ENCODE assay signal across 11 mouse cellular contexts in the genomic region with DNA sequence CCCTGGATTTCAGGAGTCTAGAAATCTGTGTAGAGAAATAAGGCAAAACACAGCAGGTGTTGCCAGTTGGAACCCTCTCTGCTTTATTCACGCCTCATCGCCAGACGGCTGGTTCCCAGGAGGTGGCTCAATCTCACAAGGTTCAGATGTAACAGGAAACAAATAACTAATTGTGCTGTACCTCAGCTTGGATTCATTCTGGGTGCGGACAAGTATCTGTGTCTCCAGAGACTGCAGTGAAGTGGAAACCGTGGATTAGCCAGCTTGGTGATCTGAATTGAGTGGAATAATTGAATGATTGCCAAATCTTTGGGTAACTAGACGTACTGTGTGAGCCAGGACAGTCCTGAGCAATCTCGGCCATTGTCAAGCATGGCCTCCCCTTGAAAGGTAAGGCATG.
A peak's percentile ranks its signal among the peaks of the same experiment; 100 is the strongest.
DNase-seq lines count a peak whose midpoint lies in the region; ATAC-seq and TF ChIP-seq lines count a peak whose summit lies in the region.
"Had no signal": no experiment of that assay in that cellular context is flagged by ENCODE, and none has a peak within 500 bp of the region (broad histone marks: within the 10 kb centered on the region; RNA-seq: fewer than 3 reads in every experiment).

No protein-coding gene starts in this region.

- H3K27ac ChIP-seq in forebrain, embryonic 13.5 days: no peak overlapping the region; the same call in 1 of the 2 replicates
- H3K27ac ChIP-seq in forebrain, embryonic 11.5 days (ENCODE audit: low read depth, low read length): no peak overlapping the region
- no peak overlapping the region for H3K27ac ChIP-seq in hindbrain, postnatal 0 days
- no peak overlapping the region for H3K27ac ChIP-seq in heart, embryonic 11.5 days (ENCODE audit: low read depth, low read length)
- H3K27ac ChIP-seq: kidney, embryonic 15.5 days; limb, embryonic 15.5 days; midbrain, embryonic 12.5 days had no signal

- no peaks in the 10 kb centered on the region for H3K27me3 ChIP-seq in forebrain, embryonic 13.5 days
- no peaks in the 10 kb centered on the region for H3K27me3 ChIP-seq in forebrain, embryonic 11.5 days (ENCODE audit: control insufficient read depth, insufficient read depth, low read length)
- H3K27me3 ChIP-seq in hindbrain, postnatal 0 days (ENCODE audit: insufficient read depth, low read length): no peaks in the 10 kb centered on the region
- H3K27me3 ChIP-seq in heart, embryonic 11.5 days (ENCODE audit: control insufficient read depth, insufficient read depth, low read length): no peaks in the 10 kb centered on the region
- H3K27me3 ChIP-seq: kidney, embryonic 15.5 days; limb, embryonic 15.5 days; midbrain, embryonic 12.5 days had no signal

- H3K9ac ChIP-seq in forebrain, embryonic 13.5 days: no peak overlapping the region
- H3K9ac ChIP-seq in forebrain, embryonic 11.5 days (ENCODE audit: low read length): no peak overlapping the region
- H3K9ac ChIP-seq in hindbrain, postnatal 0 days (replicated peaks; ENCODE audit: low read length): no peak overlapping the region
- H3K9ac ChIP-seq in heart, embryonic 11.5 days (ENCODE audit: low read depth, low read length): no peak overlapping the region
- H3K9ac ChIP-seq: kidney, embryonic 15.5 days; limb, embryonic 15.5 days; midbrain, embryonic 12.5 days had no signal

- H3K4me1 ChIP-seq in forebrain, embryonic 13.5 days: no peaks in the 10 kb centered on the region
- no peaks in the 10 kb centered on the region for H3K4me1 ChIP-seq in forebrain, embryonic 11.5 days (replicated peaks; ENCODE audit: control insufficient read depth, insufficient read depth, low read length)
- H3K4me1 ChIP-seq in hindbrain, postnatal 0 days (ENCODE audit: insufficient read depth, low read length): no peaks in the 10 kb centered on the region
- no peaks in the 10 kb centered on the region for H3K4me1 ChIP-seq in heart, embryonic 11.5 days (ENCODE audit: control insufficient read depth, insufficient read depth, low read length)
- H3K4me1 ChIP-seq: kidney, embryonic 15.5 days; limb, embryonic 15.5 days; midbrain, embryonic 12.5 days had no signal

- no peak for DNase-seq in forebrain, embryonic 11.5 days (ENCODE audit: low spot score)
- DNase-seq in brain, adult 2 months (ENCODE audit: low read depth, low spot score): peak; percentile 82
- peak; percentile 22 to 45 for DNase-seq in cerebellum, postnatal 10 days
- peak; percentile 51 for DNase-seq in hindbrain, postnatal 0 days (ENCODE audit: low spot score)
- no peak for DNase-seq in urinary bladder, adult 2 months (ENCODE audit: low spot score)
- no peak for DNase-seq in left cerebral cortex, adult 11 months (ENCODE audit: low spot score)

- no peaks in the 10 kb centered on the region; the same call in 1 of the 2 replicates for H3K9me3 ChIP-seq in forebrain, embryonic 13.5 days (replicated peaks)
- no peaks in the 10 kb centered on the region for H3K9me3 ChIP-seq in forebrain, embryonic 11.5 days (ENCODE audit: control insufficient read depth, low read length)
- H3K9me3 ChIP-seq in hindbrain, postnatal 0 days (ENCODE audit: low read length): no peaks in the 10 kb centered on the region
- no peaks in the 10 kb centered on the region for H3K9me3 ChIP-seq in heart, embryonic 11.5 days (replicated peaks; ENCODE audit: control insufficient read depth, low read length)
- H3K9me3 ChIP-seq: kidney, embryonic 15.5 days; limb, embryonic 15.5 days; midbrain, embryonic 12.5 days had no signal

- no peaks in the 10 kb centered on the region for H3K36me3 ChIP-seq in forebrain, embryonic 13.5 days (ENCODE audit: poor library complexity, severe bottlenecking)
- no peaks in the 10 kb centered on the region for H3K36me3 ChIP-seq in forebrain, embryonic 11.5 days (ENCODE audit: control insufficient read depth, insufficient read depth, low read length)
- no peaks in the 10 kb centered on the region for H3K36me3 ChIP-seq in hindbrain, postnatal 0 days (ENCODE audit: insufficient read depth, low read length)
- H3K36me3 ChIP-seq in heart, embryonic 11.5 days (ENCODE audit: control insufficient read depth, insufficient read depth, low read length): no peaks in the 10 kb centered on the region
- H3K36me3 ChIP-seq: kidney, embryonic 15.5 days; limb, embryonic 15.5 days; midbrain, embryonic 12.5 days had no signal

- H3K4me2 ChIP-seq in forebrain, embryonic 13.5 days: no peak overlapping the region
- H3K4me2 ChIP-seq in forebrain, embryonic 11.5 days (ENCODE audit: low read depth, low read length, severe bottlenecking): no peak overlapping the region
- H3K4me2 ChIP-seq in hindbrain, postnatal 0 days (ENCODE audit: low read depth, low read length): no peak overlapping the region
- no peak overlapping the region for H3K4me2 ChIP-seq in heart, embryonic 11.5 days
- H3K4me2 ChIP-seq: kidney, embryonic 15.5 days; limb, embryonic 15.5 days; midbrain, embryonic 12.5 days had no signal

- peak; percentile 90 for ATAC-seq in forebrain, embryonic 13.5 days
- no peak for ATAC-seq in forebrain, embryonic 11.5 days (replicated peaks; ENCODE audit: low FRiP score)
- ATAC-seq in hindbrain, postnatal 0 days: peak; percentile 80
- ATAC-seq in heart, embryonic 11.5 days (replicated peaks; ENCODE audit: insufficient number of reproducible peaks, low FRiP score, low TSS enrichment): no peak

- WGBS in forebrain, embryonic 13.5 days: 13% methylated on average over 7 of the region's 7 CpGs
- 43% methylated on average over 7 of the region's 7 CpGs for WGBS in forebrain, embryonic 11.5 days
- 14% methylated on average over 7 of the region's 7 CpGs for WGBS in hindbrain, postnatal 0 days
- WGBS in heart, embryonic 11.5 days (ENCODE audit: insufficient replicate concordance): 73% methylated on average over 7 of the region's 7 CpGs

- no peak for TF ChIP-seq CTCF in hindbrain, postnatal 0 days (IDR thresholded peaks at IDR 0.05; ENCODE audit: low read depth)

- H3K4me3 ChIP-seq in forebrain, embryonic 13.5 days: no peak overlapping the region
- H3K4me3 ChIP-seq in forebrain, embryonic 11.5 days (ENCODE audit: low read depth, low read length): no peak overlapping the region
- no peak overlapping the region for H3K4me3 ChIP-seq in hindbrain, postnatal 0 days (ENCODE audit: low read length)
- no peak overlapping the region for H3K4me3 ChIP-seq in heart, embryonic 11.5 days (ENCODE audit: low read depth, low read length)
- H3K4me3 ChIP-seq: kidney, embryonic 15.5 days; limb, embryonic 15.5 days; midbrain, embryonic 12.5 days had no signal

Comparison
In these comparisons a context has a peak if more than half of its experiments do, and no peak if none do; other contexts are left out.
1. ATAC-seq: peak in forebrain, embryonic 13.5 days (single experiment) and hindbrain, postnatal 0 days (single experiment); none in forebrain, embryonic 11.5 days (single experiment) and heart, embryonic 11.5 days (single experiment).
2. DNase-seq: peak in brain, adult 2 months (single experiment), cerebellum, postnatal 10 days (2 of 2) and hindbrain, postnatal 0 days (single experiment); none in forebrain, embryonic 11.5 days (single experiment), urinary bladder, adult 2 months (single experiment) and left cerebral cortex, adult 11 months (single experiment).